Mouse (Mus musculus): ENCODE measurements at regions not wholly inside any gene's neighbourhood (a gene's known extent, or its start where the extent isn't known, plus 50 kb on each side); places are given as distances from the start of the nearest gene placed in this dataset.

GRCm38 (mm10) chr6:120597887-120598286 lies 66.8 kb upstream of the Hdhd5 start:
- TF ChIP-seq GATA1 (IDR thresholded peaks at IDR 0.05; ENCODE audit: borderline replicate concordance, low read length) (no peak), CTCF (IDR thresholded peaks at IDR 0.05; ENCODE audit: low read depth, low read length) (no peak), TAL1 (conservative IDR thresholded peaks at IDR 0.05; ENCODE audit: low read depth, low read length) (no peak), GATA2 (IDR thresholded peaks at IDR 0.05; ENCODE audit: borderline replicate concordance, low read depth, low read length) (no peak)
